Mouse (Mus musculus) CD4-positive, CD25-positive, alpha-beta regulatory T cell (primary cell): ENCODE measurements around the gene Smn1. TPM values are rescaled to one million over a fixed set of nuclear protein-coding genes. Genes with fewer than 3 reads are reported as not detected.

Source experiments
- polyA plus RNA-seq: library from polyadenylated mRNA; unstranded; fragments of 100-300 nt; shearing (Covaris generic); gene quantifications from one replicate; pipeline ENCODE4 v1.2.1, GENCODE M21; 2017

Gene Smn1
- polyA plus RNA-seq, result 41.2 TPM

DNA sequence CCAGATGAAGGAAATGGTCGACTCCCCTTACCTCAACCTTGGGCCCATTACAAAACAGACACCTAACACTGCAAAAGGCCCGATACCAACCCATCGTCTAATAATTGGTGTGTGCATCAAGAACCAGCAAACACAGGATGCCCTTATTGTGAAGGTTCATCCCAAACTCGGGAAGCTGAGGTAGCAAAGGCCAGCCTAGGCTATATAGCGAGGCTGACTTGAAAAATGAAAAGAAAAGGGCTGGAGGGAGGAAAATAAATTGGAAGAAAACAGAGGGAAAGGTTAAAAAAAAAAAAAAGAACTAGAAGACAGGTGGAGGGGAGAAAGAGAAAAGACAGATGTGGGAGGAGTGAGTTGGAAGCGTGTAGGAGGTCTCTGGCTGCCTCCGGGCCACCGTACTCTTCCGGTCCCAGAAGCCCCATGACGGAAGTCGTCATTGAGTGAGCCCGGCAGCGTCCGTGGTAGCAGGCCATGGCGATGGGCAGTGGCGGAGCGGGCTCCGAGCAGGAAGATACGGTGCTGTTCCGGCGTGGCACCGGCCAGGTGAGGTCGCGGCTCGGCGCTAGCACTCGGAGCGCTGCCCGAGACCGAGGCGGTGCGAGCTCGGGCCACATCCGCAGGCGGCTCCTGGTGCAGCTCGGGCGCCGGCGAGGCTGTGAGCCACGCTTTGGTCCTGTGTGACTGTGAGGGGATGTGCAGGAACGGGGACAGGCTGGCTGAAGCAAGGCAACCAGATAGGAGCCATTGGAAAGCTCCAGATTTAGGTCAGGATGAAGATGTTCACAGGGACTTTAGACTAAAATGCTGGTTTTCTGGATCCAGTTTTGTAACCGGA is at the start of gene Smn1:
Gene Smn1, plus strand, starts transcription at position 430 of the 835 bp plus-strand sequence.

DNA sequence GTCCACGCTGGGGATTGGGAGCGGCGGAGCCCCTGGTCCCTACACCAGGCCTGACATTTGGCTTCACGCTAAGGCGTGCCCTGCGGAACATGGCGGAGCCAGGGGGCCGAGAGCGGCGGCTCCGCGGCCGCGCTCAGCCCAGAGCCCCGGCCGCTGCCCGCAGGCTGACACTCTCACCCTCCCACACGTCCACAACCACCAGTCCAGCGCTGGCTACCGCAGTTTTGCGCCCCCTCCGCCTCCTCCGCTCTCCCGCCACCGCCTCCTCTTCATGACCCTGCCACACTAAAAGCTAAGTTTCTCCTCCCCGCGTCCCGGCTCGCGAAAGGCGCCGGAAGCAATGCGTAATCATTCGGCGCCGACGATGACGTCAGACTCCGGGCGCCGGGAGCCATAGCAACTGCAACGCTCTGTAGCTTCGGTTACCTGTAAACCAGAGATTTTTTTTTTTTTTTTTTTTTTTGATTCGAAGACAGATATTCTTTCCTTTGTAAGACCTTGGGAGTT is 20.9 kb upstream of the Smn1 start, which contains the start of gene Bdp1:
Gene Bdp1, minus strand, starts transcription at position 323 of the 507 bp plus-strand sequence.

DNA sequence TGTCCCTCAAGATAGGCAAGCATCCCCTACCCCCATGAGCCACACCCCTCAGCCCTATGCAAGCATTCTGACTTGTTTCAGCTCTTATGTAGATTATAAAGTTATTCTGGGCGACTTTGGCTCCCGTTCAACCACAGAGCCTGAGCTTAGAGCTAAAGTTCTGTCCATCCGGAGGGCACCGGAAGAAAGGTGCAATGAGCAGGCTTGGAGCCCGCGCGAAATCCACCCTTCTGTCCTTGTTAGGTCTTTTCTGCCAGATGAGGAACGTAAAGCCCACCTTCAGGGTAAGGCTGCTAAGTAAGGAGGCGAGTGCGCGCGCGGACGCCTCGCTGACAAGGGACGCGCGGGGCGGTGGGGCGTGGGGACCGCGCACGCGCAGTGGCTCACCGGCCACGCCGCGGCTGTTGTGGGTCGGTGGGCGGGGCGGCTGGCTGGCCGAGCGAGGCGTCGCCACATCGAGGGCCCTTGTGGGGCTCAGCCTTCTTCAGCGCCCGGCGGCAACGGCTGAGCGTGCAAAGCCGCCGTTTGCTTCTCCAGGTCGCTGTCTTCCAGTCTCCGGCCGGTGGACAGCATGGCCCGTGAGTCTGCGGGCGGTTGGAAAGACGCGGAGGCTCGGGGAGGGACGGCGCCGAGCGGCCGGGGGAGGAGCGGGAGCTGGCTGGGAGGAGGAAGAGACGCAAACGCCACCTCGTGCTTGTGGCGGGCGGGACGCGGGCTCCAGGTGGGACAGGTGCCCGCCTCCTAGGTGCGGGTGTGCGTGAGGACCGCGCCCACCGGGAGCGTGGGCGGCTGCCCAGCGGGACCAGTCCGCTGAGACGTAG is 16.8 kb upstream of the Smn1 start, which contains the start of gene Serf1:
Gene Serf1, plus strand, starts transcription at position 361 of the 821 bp plus-strand sequence.

Other genes starting within 250 kb of the Smn1 start
- gene Cartpt, start 223.8 kb upstream of the Smn1 start, polyA plus RNA-seq, result not detected
- 11.3 TPM for gene Mccc2, start 109.2 kb upstream of the Smn1 start, polyA plus RNA-seq
- gene Bdp1, start 20.8 kb upstream of the Smn1 start, polyA plus RNA-seq, result 69.3 TPM
- 6.5 TPM for gene Serf1, start 16.8 kb upstream of the Smn1 start, polyA plus RNA-seq
- 4.2 TPM for gene Naip2, start 77.2 kb downstream of the Smn1 start, polyA plus RNA-seq
- gene Naip5, start 121.5 kb downstream of the Smn1 start, polyA plus RNA-seq, result 4.7 TPM
- gene Naip6, start 192.8 kb downstream of the Smn1 start, polyA plus RNA-seq, result 2.1 TPM